Mouse (Mus musculus): ENCODE results near the gene Gm9803. TPM values are rescaled to one million over a fixed set of nuclear protein-coding genes. Genes with fewer than 3 reads are reported as not detected.
A peak's percentile ranks its signal among the peaks of the same experiment; 100 is the strongest.

Gm9803 gene
- polyA plus RNA-seq, 1 experiment from 2014 or later = 11.9 TPM

DNA sequence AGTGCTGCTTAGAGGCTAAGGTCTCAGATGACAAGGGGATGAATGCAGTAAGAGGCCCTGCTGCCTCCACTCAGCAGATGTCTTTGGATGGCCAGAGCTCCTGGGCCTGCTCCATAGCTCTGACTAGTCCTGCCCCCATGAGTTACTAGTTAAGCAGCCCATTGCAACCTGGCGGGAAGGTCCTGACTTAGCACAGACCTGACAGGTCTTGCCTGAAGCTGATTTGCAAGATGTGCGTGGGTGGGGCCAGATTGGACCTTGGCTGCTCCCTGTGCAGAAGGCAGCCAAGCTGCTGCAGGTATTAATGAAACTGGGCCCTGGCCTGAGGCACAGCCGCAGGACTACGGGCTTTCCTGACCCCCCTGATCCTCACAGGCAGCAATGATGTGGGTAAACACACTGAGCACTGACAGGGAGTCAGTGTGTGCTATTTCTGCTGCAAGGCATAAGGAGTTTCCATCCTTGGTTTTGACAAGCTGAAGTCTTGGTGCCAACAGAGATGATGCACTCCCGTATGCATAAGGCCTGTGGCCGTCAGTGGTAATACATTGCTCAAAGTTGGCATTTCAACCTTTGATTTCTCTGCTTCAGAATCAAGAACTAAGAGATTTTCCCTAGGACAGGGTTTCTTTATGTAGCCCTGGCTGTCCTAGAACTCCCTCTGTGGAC lies 6.8 kb upstream of the Gm9803 start:
- H3K4me2 ChIP-seq = no peak overlapping the region
- no peak overlapping the region; the same call in 1 of the 2 replicates for H3K27ac ChIP-seq
- peaks cover 28% of the 10 kb centered on the region for H3K36me3 ChIP-seq
- no peak for ATAC-seq (ENCODE audit: insufficient number of reproducible peaks, insufficient read depth, low FRiP score, low TSS enrichment, low read depth)
- 66% methylated on average over 6 of the region's 6 CpGs for WGBS
- no peaks in the 10 kb centered on the region for H3K9me3 ChIP-seq
- no peak overlapping the region for H3K9ac ChIP-seq
- no peaks in the 10 kb centered on the region for H3K27me3 ChIP-seq
- no peak overlapping the region for H3K4me3 ChIP-seq
- H3K4me1 ChIP-seq = peaks cover 14% of the 10 kb centered on the region

DNA sequence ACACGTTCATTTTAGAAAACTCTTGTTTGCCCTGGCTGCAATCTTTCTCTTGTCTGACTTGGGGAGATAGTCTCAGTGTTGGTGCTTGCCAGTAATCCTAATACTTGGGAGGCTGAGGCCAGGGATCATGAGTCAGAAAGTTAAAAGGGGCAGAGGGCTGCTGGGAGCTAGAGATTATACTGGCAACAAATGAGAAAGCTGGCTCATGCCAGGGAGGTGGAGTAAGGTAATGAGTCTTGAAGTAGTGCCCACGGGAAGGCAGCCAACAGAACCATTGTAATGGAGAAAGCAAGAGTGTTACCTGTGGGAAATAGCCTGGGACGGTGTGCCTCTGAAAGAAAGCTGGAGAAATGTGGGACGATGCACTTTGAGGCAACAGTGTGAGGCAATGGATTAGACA lies 6.0 kb upstream of the Gm9803 start:
- no peak overlapping the region for H3K9ac ChIP-seq
- no peak overlapping the region for H3K4me3 ChIP-seq
- no peak for ATAC-seq (ENCODE audit: insufficient number of reproducible peaks, insufficient read depth, low FRiP score, low TSS enrichment, low read depth)
- no peaks in the 10 kb centered on the region for H3K9me3 ChIP-seq
- peaks cover 24% of the 10 kb centered on the region for H3K36me3 ChIP-seq
- peaks cover 14% of the 10 kb centered on the region for H3K4me1 ChIP-seq
- WGBS = 59% methylated on average over 4 of the region's 4 CpGs
- H3K27me3 ChIP-seq = no peaks in the 10 kb centered on the region
- H3K4me2 ChIP-seq = no peak overlapping the region
- no peak overlapping the region for H3K27ac ChIP-seq

DNA sequence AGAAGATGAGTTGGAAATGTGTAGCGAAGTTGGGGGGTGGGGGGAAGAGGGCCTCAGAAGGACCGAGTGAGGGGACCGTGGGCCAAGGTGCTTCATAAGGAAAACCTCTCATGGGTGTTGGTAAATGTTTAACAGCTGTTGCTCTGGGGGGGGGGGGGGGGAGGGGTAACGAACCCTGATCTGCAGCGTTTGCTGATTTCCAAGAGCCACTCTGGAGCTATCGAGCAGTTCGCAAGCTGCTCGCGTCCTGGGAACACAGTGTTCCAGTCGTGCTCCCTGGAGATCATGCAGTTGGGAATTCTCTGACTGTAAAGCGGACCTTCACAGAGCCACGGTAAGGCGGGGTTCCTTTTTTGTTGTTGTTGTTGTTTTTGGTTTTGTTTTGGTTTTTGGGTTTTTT lies 5.5 kb upstream of the Gm9803 start:
- Histone ChIP-seq H3K27ac (no peak overlapping the region), H3K27me3 (no peaks in the 10 kb centered on the region), H3K9ac (no peak overlapping the region), H3K4me2 (no peak overlapping the region), H3K4me3 (no peak overlapping the region), H3K36me3 (peaks cover 19% of the 10 kb centered on the region), H3K4me1 (peaks cover 14% of the 10 kb centered on the region), H3K9me3 (no peaks in the 10 kb centered on the region)
- 66% methylated on average over 13 of the region's 13 CpGs for WGBS
- ATAC-seq (ENCODE audit: insufficient number of reproducible peaks, insufficient read depth, low FRiP score, low TSS enrichment, low read depth) = no peak

DNA sequence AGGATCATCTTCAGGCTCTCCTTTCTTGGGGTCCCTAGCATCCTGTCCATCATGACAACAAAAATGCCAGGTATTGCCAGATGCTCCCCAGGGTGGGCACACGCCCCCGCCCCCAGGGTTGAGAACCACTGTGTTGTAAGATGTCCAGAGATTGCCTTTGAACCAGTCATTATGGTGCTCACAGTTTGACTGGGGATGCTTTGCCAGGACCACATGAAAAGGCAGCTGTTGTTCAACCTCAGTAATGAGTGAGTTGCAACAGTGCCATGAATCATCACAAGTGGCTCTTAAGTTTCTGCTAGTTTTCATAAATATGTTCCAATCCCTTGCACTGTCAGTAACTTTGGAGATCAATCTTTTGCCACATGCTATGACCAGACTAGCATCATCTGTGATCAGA lies 3.9 kb upstream of the Gm9803 start:
- H3K27me3 ChIP-seq = no peaks in the 10 kb centered on the region
- H3K36me3 ChIP-seq = peaks cover 17% of the 10 kb centered on the region
- H3K9me3 ChIP-seq = no peaks in the 10 kb centered on the region
- 91% methylated on average over 2 of the region's 2 CpGs for WGBS
- H3K9ac ChIP-seq = no peak overlapping the region
- H3K4me3 ChIP-seq = no peak overlapping the region
- H3K4me2 ChIP-seq = no peak overlapping the region
- no peak for ATAC-seq (ENCODE audit: insufficient number of reproducible peaks, insufficient read depth, low FRiP score, low TSS enrichment, low read depth)
- no peak overlapping the region for H3K27ac ChIP-seq
- H3K4me1 ChIP-seq = peaks cover 14% of the 10 kb centered on the region

- no peak overlapping the region for H3K4me3 ChIP-seq
- H3K36me3 ChIP-seq = peaks cover 80% of the 10 kb centered on the region
- H3K4me1 ChIP-seq = peaks cover 12% of the 10 kb centered on the region
- ATAC-seq (ENCODE audit: insufficient number of reproducible peaks, insufficient read depth, low FRiP score, low TSS enrichment, low read depth) = no peak
- no peaks in the 10 kb centered on the region for H3K9me3 ChIP-seq
- H3K4me2 ChIP-seq = no peak overlapping the region
- H3K9ac ChIP-seq = 0 out of 2 replicates have a peak overlapping the region, but pooled peaks have one; percentile 8
- no peaks in the 10 kb centered on the region for H3K27me3 ChIP-seq
- H3K27ac ChIP-seq = peak overlapping the region; percentile 33; the same call in 1 of the 2 replicates
- 38% methylated on average over 15 of the region's 15 CpGs for WGBS
Measured at GRCm38 (mm10) chr10:43527283-43528269, 3.7 kb downstream of the Gm9803 start.

GRCm38 (mm10) chr10:43534382-43534781 lies 10.5 kb downstream of the Gm9803 start:
- H3K36me3 ChIP-seq = peaks cover 48% of the 10 kb centered on the region

GRCm38 (mm10) chr10:43537652-43538051 lies 13.8 kb downstream of the Gm9803 start:
- peaks cover 18% of the 10 kb centered on the region for H3K36me3 ChIP-seq
- no peak overlapping the region for H3K4me3 ChIP-seq
- no peak overlapping the region for H3K27ac ChIP-seq
- no peak overlapping the region for H3K4me2 ChIP-seq
- 89% methylated on average over 7 of the region's 7 CpGs for WGBS
- H3K27me3 ChIP-seq = no peaks in the 10 kb centered on the region
- ATAC-seq (ENCODE audit: insufficient number of reproducible peaks, insufficient read depth, low FRiP score, low TSS enrichment, low read depth) = no peak
- no peaks in the 10 kb centered on the region for H3K9me3 ChIP-seq
- H3K9ac ChIP-seq = no peak overlapping the region
- H3K4me1 ChIP-seq = peaks cover 17% of the 10 kb centered on the region

More at GRCm38 (mm10) chr10:43534382-43534781, 10.5 kb downstream of the Gm9803 start:
- Histone ChIP-seq H3K27ac (no peak overlapping the region), H3K9me3 (no peaks in the 10 kb centered on the region), H3K9ac (no peak overlapping the region), H3K4me3 (no peak overlapping the region), H3K27me3 (no peaks in the 10 kb centered on the region), H3K4me1 (peaks cover 7% of the 10 kb centered on the region), H3K4me2 (no peak overlapping the region)
- no peak for ATAC-seq (ENCODE audit: insufficient number of reproducible peaks, insufficient read depth, low FRiP score, low TSS enrichment, low read depth)
- 83% methylated on average over 1 of the region's 1 CpGs for WGBS

DNA sequence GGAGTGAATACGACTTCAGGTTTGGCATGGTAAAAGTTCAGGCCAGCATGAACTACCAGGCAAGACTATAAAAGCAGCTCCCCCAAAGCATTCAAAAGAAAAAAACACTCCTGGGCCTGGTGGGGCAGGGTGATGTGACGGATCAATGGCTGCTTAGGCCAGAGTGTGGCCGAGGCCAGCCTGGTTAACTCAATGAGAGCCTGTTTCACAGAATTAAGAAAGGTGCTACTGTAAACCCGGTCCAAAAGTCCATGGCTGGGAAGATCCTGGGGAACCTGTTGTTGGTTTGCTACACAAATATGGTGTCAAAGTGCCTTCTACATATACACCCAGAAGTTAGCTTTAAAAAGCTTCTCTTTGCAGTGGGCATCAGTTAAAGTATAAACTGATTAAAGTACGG lies 14.9 kb downstream of the Gm9803 start:
- Histone ChIP-seq H3K4me2 (no peak overlapping the region), H3K4me3 (no peak overlapping the region), H3K27me3 (no peaks in the 10 kb centered on the region), H3K9me3 (no peaks in the 10 kb centered on the region), H3K27ac (no peak overlapping the region), H3K4me1 (peaks cover 17% of the 10 kb centered on the region), H3K9ac (0 out of 2 replicates have a peak overlapping the region, but pooled peaks have one; percentile 11), H3K36me3 (peaks cover 12% of the 10 kb centered on the region)
- ATAC-seq (ENCODE audit: insufficient number of reproducible peaks, insufficient read depth, low FRiP score, low TSS enrichment, low read depth) = no peak
- 89% methylated on average over 5 of the region's 5 CpGs for whole genome bisulfite sequencing

- peak overlapping the region; percentile 51; the same call in 1 of the 2 replicates for H3K27ac ChIP-seq
- H3K36me3 ChIP-seq = peaks cover 12% of the 10 kb centered on the region
- 14% methylated on average over 12 of the region's 12 CpGs for WGBS
Measured at GRCm38 (mm10) chr10:43539746-43540310, 15.9 kb downstream of the Gm9803 start.

GRCm38 (mm10) chr10:43540442-43541152 lies 16.7 kb downstream of the Gm9803 start, which contains the start of gene 1700021F05Rik:
Gene 1700021F05Rik, minus strand, starts transcription at chr10:43540994.
- 0% methylated on average over 50 of the region's 56 CpGs for WGBS
- Histone ChIP-seq H3K27me3 (no peaks in the 10 kb centered on the region), H3K9ac (peak within 1 kb of the TSS; percentile 94), H3K9me3 (no peaks in the 10 kb centered on the region), H3K4me1 (peaks cover 17% of the 10 kb centered on the region), H3K4me2 (peak within 1 kb of the TSS; percentile 70), H3K4me3 (peak within 1 kb of the TSS; percentile 85), H3K27ac (peak within 1 kb of the TSS; percentile 51), H3K36me3 (peaks cover 10% of the 10 kb centered on the region)
- ATAC-seq (ENCODE audit: insufficient number of reproducible peaks, insufficient read depth, low FRiP score, low TSS enrichment, low read depth) = peak; percentile 96

More at GRCm38 (mm10) chr10:43539746-43540310, 15.9 kb downstream of the Gm9803 start:
- Histone ChIP-seq H3K9ac (peak overlapping the region; percentile 94), H3K9me3 (no peaks in the 10 kb centered on the region), H3K27me3 (no peaks in the 10 kb centered on the region), H3K4me2 (peak overlapping the region; percentile 70), H3K4me1 (peaks cover 17% of the 10 kb centered on the region), H3K4me3 (peak overlapping the region; percentile 85)
- ATAC-seq (ENCODE audit: insufficient number of reproducible peaks, insufficient read depth, low FRiP score, low TSS enrichment, low read depth) = no peak

DNA sequence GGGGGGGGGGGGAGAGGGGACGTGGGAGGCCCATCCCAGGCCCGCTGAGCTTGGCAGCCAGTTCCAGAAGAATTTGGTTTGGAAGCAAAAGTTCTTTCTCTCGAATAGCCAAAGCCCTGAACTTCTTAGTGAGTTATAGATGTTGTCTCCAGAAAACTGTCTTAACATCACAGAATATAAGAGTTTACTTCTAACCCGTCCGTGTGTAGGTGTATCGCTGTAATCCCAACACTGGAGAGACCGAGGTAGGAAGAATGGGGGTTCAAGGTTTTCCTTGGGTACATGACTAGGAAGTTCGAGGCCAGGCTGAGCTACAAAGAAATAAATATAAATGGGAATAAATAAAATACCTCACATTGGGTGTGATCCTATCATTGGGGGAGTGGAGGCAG lies 17.3 kb downstream of the Gm9803 start:
- Histone ChIP-seq H3K27me3 (no peaks in the 10 kb centered on the region), H3K9ac (no peak overlapping the region), H3K4me3 (peak overlapping the region; percentile 85), H3K4me2 (peak overlapping the region; percentile 70), H3K36me3 (peaks cover 4% of the 10 kb centered on the region), H3K4me1 (peaks cover 17% of the 10 kb centered on the region), H3K27ac (no peak overlapping the region), H3K9me3 (no peaks in the 10 kb centered on the region)
- no peak for ATAC-seq (ENCODE audit: insufficient number of reproducible peaks, insufficient read depth, low FRiP score, low TSS enrichment, low read depth)
- 50% methylated on average over 7 of the region's 8 CpGs for WGBS
